Mouse (Mus musculus) brown adipose tissue, adult 24 weeks (tissue): ENCODE results near the gene Col1a1. TPM values are rescaled to one million over a fixed set of nuclear protein-coding genes. Genes with fewer than 3 reads are reported as not detected.
A peak's percentile ranks its signal among the peaks of the same experiment; 100 is the strongest.

ENCODE experiments used
- H3K27ac ChIP-seq: fragments of 200-500 bp; replicated peaks from 2 replicates; pipeline ENCODE4 v1.5.1; 2012; ENCODE audit warnings: low read depth, mild to moderate bottlenecking, low read length
- H3K4me1 ChIP-seq: fragments of 200-500 bp; 2 replicates; pipeline ENCODE4 v1.6.1; 2012; ENCODE audit warnings: low read length, mixed read lengths; ENCODE audit not compliant: control insufficient read depth, insufficient read depth, insufficient read length
- H3K4me3 ChIP-seq: fragments of 200-500 bp; 2 replicates; pipeline ENCODE4 v1.5.1; 2012; ENCODE audit warnings: low read depth, mild to moderate bottlenecking, low read length, moderate library complexity; ENCODE audit not compliant: insufficient read depth
- polyA plus RNA-seq: library from polyadenylated mRNA; stranded (reverse); fragments of >200 nt; gene quantifications from 2 replicates; pipeline ENCODE4 v1.2.4, GENCODE M21; 2012; ENCODE audit not compliant: missing spikeins, insufficient read depth, insufficient read length

Col1a1 gene
- 36.9 and 49.1 TPM in 2 replicates for polyA plus RNA-seq

GRCm38 (mm10) chr11:94936045-94936444 lies at the start of gene Col1a1:
Gene Col1a1 (plus strand): TSS chr11:94936224.
- peak within 1 kb of the TSS; percentile 48 for H3K4me3 ChIP-seq
- peak within 1 kb of the TSS; percentile 36 for H3K27ac ChIP-seq
- H3K4me1 ChIP-seq: no peaks in the 10 kb centered on the region

GRCm38 (mm10) chr11:94891155-94891554 lies 44.9 kb upstream of the Col1a1 start:
- H3K4me1 ChIP-seq: no peaks in the 10 kb centered on the region
- H3K4me3 ChIP-seq: no peak overlapping the region
- no peak overlapping the region for H3K27ac ChIP-seq

GRCm38 (mm10) chr11:94896753-94897376 lies 39.2 kb upstream of the Col1a1 start:
- Histone ChIP-seq H3K4me1 (no peaks in the 10 kb centered on the region), H3K4me3 (no peak overlapping the region)

GRCm38 (mm10) chr11:94901231-94901630 lies 34.8 kb upstream of the Col1a1 start:
- no peaks in the 10 kb centered on the region for H3K4me1 ChIP-seq
- no peak overlapping the region for H3K4me3 ChIP-seq

More at GRCm38 (mm10) chr11:94896753-94897376, 39.2 kb upstream of the Col1a1 start:
- no peak overlapping the region for H3K27ac ChIP-seq

GRCm38 (mm10) chr11:94904306-94904705 lies 31.7 kb upstream of the Col1a1 start:
- Histone ChIP-seq H3K27ac (no peak overlapping the region), H3K4me1 (no peaks in the 10 kb centered on the region), H3K4me3 (no peak overlapping the region)

More at GRCm38 (mm10) chr11:94901231-94901630, 34.8 kb upstream of the Col1a1 start:
- H3K27ac ChIP-seq: no peak overlapping the region

GRCm38 (mm10) chr11:94910971-94911370 lies 25.1 kb upstream of the Col1a1 start:
- Histone ChIP-seq H3K4me1 (peaks cover 21% of the 10 kb centered on the region), H3K27ac (no peak overlapping the region), H3K4me3 (no peak overlapping the region)

GRCm38 (mm10) chr11:94912568-94912967 lies 23.5 kb upstream of the Col1a1 start:
- Histone ChIP-seq H3K4me3 (no peak overlapping the region), H3K27ac (peak overlapping the region; percentile 63; the same call in 1 of the 2 replicates), H3K4me1 (peaks cover 21% of the 10 kb centered on the region)

- H3K4me1 ChIP-seq: peaks cover 21% of the 10 kb centered on the region
- peak overlapping the region; percentile 97 for H3K27ac ChIP-seq
- H3K4me3 ChIP-seq: no peak overlapping the region
Observed at GRCm38 (mm10) chr11:94913302-94914090, 22.5 kb upstream of the Col1a1 start.

- Histone ChIP-seq H3K4me1 (peaks cover 21% of the 10 kb centered on the region), H3K4me3 (no peak overlapping the region), H3K27ac (no peak overlapping the region)
Observed at GRCm38 (mm10) chr11:94915675-94916403, 20.2 kb upstream of the Col1a1 start.

- H3K4me1 ChIP-seq: peaks cover 21% of the 10 kb centered on the region
- no peak overlapping the region for H3K27ac ChIP-seq
- H3K4me3 ChIP-seq: no peak overlapping the region
Observed at GRCm38 (mm10) chr11:94916477-94916876, 19.5 kb upstream of the Col1a1 start.

GRCm38 (mm10) chr11:94917717-94918116 lies 18.3 kb upstream of the Col1a1 start:
- no peak overlapping the region for H3K4me3 ChIP-seq
- no peak overlapping the region for H3K27ac ChIP-seq
- peaks cover 13% of the 10 kb centered on the region for H3K4me1 ChIP-seq

- Histone ChIP-seq H3K4me3 (no peak overlapping the region), H3K4me1 (no peaks in the 10 kb centered on the region; the same call in 1 of the 2 replicates), H3K27ac (no peak overlapping the region)
Observed at GRCm38 (mm10) chr11:94920996-94921401, 15.0 kb upstream of the Col1a1 start.

- H3K27ac ChIP-seq: no peak overlapping the region
- H3K4me3 ChIP-seq: no peak overlapping the region
- H3K4me1 ChIP-seq: peaks cover 11% of the 10 kb centered on the region; the same call in 1 of the 2 replicates
Observed at GRCm38 (mm10) chr11:94924977-94925376, 11.0 kb upstream of the Col1a1 start.

- H3K4me1 ChIP-seq: peaks cover 11% of the 10 kb centered on the region; the same call in 1 of the 2 replicates
- no peak overlapping the region for H3K27ac ChIP-seq
- no peak overlapping the region for H3K4me3 ChIP-seq
Observed at GRCm38 (mm10) chr11:94926431-94926830, 9.6 kb upstream of the Col1a1 start.

GRCm38 (mm10) chr11:94927771-94928291 lies 8.2 kb upstream of the Col1a1 start:
- Histone ChIP-seq H3K4me3 (no peak overlapping the region), H3K4me1 (peaks cover 11% of the 10 kb centered on the region; the same call in 1 of the 2 replicates), H3K27ac (no peak overlapping the region)
